Mouse (Mus musculus): ENCODE data around the gene Spint4.
"Not testable (repeated sequence)": the region's sequence is repeated elsewhere in the genome, so short reads cannot be mapped to it uniquely, and the experiment has no call there.

Gene Spint4

GRCm38 (mm10) chr2:164698201-164698600 is at the start of gene Spint4:
Spint4 (plus strand) TSS chr2:164698501.
- DNase-seq (ENCODE audit: inconsistent age in 2 of 2, low spot score in 1 of 2), result no peak

GRCm38 (mm10) chr2:164655858-164656257 is 42.4 kb upstream of the Spint4 start, which contains the start of gene Wfdc10:
Wfdc10 (plus strand) TSS chr2:164656046.
- peak; percentile 27 to 71 for DNase-seq (ENCODE audit: inconsistent age in 2 of 2, low spot score in 1 of 2)

GRCm38 (mm10) chr2:164656483-164656882 is 41.8 kb upstream of the Spint4 start, which contains the start of gene Wfdc9:
Wfdc9 (minus strand) TSS chr2:164656583.
- DNase-seq (ENCODE audit: inconsistent age in 2 of 2, low spot score in 1 of 2), result no peak

- no peak for DNase-seq (ENCODE audit: inconsistent age in 2 of 2, low spot score in 1 of 2)
These were observed 33.5 kb upstream of the Spint4 start for GRCm38 (mm10) chr2:164664851-164665250.

- DNase-seq (ENCODE audit: inconsistent age in 2 of 2, low spot score in 1 of 2), result no peak
These were observed 28.0 kb upstream of the Spint4 start for GRCm38 (mm10) chr2:164670261-164670660.

- DNase-seq (ENCODE audit: inconsistent age in 2 of 2, low spot score in 1 of 2), result no peak
These were observed 27.4 kb upstream of the Spint4 start for GRCm38 (mm10) chr2:164670938-164671337.

GRCm38 (mm10) chr2:164673987-164674386 is 24.3 kb upstream of the Spint4 start, which contains the start of gene Wfdc11:
Wfdc11 (minus strand) TSS chr2:164674087.
- DNase-seq (ENCODE audit: inconsistent age in 2 of 2, low spot score in 1 of 2), result no peak

GRCm38 (mm10) chr2:164676103-164676502 is 22.2 kb upstream of the Spint4 start:
- no peak for DNase-seq (ENCODE audit: inconsistent age in 2 of 2, low spot score in 1 of 2)

- peak in 1 of 2 experiments; percentile 20 for DNase-seq (ENCODE audit: inconsistent age in 2 of 2, low spot score in 1 of 2)
These were observed 21.2 kb upstream of the Spint4 start for GRCm38 (mm10) chr2:164676916-164677685.

GRCm38 (mm10) chr2:164678848-164679625 is 19.3 kb upstream of the Spint4 start:
- DNase-seq (ENCODE audit: inconsistent age in 2 of 2, low spot score in 1 of 2), result peak; percentile 60 to 82

GRCm38 (mm10) chr2:164679906-164680305 is 18.4 kb upstream of the Spint4 start:
- peak in 1 of 2 experiments; percentile 29 for DNase-seq (ENCODE audit: inconsistent age in 2 of 2, low spot score in 1 of 2)

- DNase-seq (ENCODE audit: inconsistent age in 2 of 2, low spot score in 1 of 2), result no peak
These were observed 13.5 kb upstream of the Spint4 start, which contains the start of gene Wfdc13 for GRCm38 (mm10) chr2:164684807-164685206. Wfdc13 (plus strand) TSS chr2:164685107.

- DNase-seq (ENCODE audit: inconsistent age in 2 of 2, low spot score in 1 of 2), result no peak
These were observed 2.7 kb downstream of the Spint4 start for GRCm38 (mm10) chr2:164700959-164701358.

- DNase-seq (ENCODE audit: inconsistent age in 2 of 2, low spot score in 1 of 2), result no peak
These were observed 3.5 kb downstream of the Spint4 start for GRCm38 (mm10) chr2:164701761-164702160.

- no peak for DNase-seq (ENCODE audit: inconsistent age in 2 of 2, low spot score in 1 of 2)
These were observed 5.9 kb downstream of the Spint4 start for GRCm38 (mm10) chr2:164704235-164704634.

GRCm38 (mm10) chr2:164705328-164705727 is 7.0 kb downstream of the Spint4 start:
- DNase-seq (ENCODE audit: inconsistent age in 2 of 2, low spot score in 1 of 2), result no peak

GRCm38 (mm10) chr2:164705991-164706390 is 7.7 kb downstream of the Spint4 start:
- DNase-seq (ENCODE audit: inconsistent age in 2 of 2, low spot score in 1 of 2), result no peak

- no peak for DNase-seq (ENCODE audit: inconsistent age in 2 of 2, low spot score in 1 of 2)
These were observed 16.7 kb downstream of the Spint4 start, which contains the start of gene Spint5 for GRCm38 (mm10) chr2:164715005-164715404. Spint5 (plus strand) TSS chr2:164715305.

GRCm38 (mm10) chr2:164716194-164716786 is 18.0 kb downstream of the Spint4 start:
- not testable (repeated sequence) for DNase-seq (ENCODE audit: inconsistent age in 2 of 2, low spot score in 1 of 2)

- no peak for DNase-seq (ENCODE audit: inconsistent age in 2 of 2, low spot score in 1 of 2)
These were observed 25.0 kb downstream of the Spint4 start for GRCm38 (mm10) chr2:164723276-164723675.

Data from adrenal gland, adult (tissue).